Mouse (Mus musculus) central nervous system, embryonic 18 days (tissue): Measurements from ENCODE around the gene Gm7247. TPM values are rescaled to one million over a fixed set of nuclear protein-coding genes. Genes with fewer than 3 reads are reported as not detected.

Experiments used
- polyA plus RNA-seq: library from polyadenylated mRNA; depleted of rRNA; stranded (reverse); fragments of >200 nt; gene quantifications from 2 replicates; pipeline ENCODE4 v1.2.3, GENCODE M21; 2012; rRNA removed

Gene Gm7247
- polyA plus RNA-seq = not detected in 2 replicates

DNA sequence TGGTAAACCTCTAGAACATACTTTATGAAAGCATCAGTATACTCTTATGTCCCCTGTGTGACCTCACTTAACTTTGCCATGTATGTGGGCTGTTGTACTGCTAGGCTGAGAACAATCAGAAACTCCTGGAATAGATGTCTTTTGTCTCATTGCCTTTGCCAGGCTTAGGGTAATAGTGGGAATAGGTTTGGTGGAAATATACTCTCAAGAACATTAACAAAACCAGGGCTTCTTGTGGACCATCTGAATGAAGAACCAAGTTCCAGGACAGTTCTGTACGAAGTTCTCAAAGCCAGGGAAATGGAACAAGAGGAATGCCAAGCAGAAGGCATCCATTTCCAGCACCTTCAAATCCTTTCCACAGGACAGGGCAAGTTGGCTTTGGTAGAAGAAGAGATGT lies at the start of gene Gm7247:
TSS of gene Gm7247 (plus strand) at position 301 of the 400 bp plus-strand sequence.

DNA sequence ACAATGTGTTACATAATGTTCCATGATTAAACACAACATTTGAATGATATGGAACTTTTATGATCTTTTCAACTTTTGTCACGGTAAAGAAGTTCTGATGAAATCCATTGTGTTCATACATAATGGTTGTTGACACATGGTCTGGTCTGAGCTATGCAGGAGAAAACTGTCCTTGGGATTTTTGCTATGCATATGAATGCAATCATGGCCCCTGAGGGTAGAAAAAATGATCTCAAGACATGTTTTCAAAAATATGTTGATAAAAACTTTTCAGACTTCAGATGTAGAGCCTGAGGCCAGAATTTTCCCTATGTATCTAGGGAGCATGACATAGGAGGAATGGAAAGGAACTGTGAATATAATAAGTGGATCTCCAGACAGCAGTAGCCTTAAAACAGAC lies 49.0 kb downstream of the Gm7247 start, which contains the start of gene Vmn2r88:
TSS of gene Vmn2r88 (plus strand) at position 301 of the 400 bp plus-strand sequence.

DNA sequence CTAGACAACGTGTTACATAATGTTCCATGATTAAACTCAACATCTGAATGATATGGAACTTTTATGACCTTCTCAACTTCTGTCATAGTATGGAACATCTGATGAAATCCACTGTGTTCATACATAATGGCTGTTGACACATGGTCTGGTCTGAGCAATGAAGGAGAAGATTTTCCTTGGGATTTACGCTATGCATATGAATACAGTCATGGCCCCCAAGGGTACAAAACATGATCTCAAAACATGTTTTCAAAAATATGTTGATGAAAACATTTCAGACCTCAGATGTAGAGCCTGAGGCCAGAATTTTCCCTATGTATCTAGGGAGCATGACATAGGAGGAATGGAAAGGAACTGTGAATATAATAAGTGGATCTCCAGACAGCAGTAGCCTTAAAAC lies 90.0 kb downstream of the Gm7247 start, which contains the start of gene Vmn2r89:
TSS of gene Vmn2r89 (plus strand) at position 301 of the 400 bp plus-strand sequence.

DNA sequence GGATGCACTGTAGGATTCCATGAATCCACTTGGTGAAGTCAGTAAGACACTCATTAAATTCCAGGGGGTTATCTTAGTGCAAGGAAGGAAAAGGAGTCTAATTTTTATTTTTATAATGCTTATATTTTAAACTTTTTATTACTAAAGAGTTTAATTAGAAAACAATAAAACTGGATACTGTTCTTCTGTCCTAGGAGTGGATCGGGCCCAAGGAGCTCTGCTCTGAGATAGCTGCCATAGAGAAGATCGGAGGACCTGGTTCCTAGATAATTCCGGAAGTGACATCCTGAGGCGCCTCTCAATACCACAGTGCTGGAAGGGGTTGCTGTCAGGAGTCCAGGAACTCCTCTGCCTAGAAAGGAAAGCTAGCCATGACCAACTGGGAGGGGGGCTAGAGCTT lies 190.9 kb downstream of the Gm7247 start, which contains the start of gene Gm5622:
TSS of gene Gm5622 (plus strand) at position 301 of the 400 bp plus-strand sequence.

DNA sequence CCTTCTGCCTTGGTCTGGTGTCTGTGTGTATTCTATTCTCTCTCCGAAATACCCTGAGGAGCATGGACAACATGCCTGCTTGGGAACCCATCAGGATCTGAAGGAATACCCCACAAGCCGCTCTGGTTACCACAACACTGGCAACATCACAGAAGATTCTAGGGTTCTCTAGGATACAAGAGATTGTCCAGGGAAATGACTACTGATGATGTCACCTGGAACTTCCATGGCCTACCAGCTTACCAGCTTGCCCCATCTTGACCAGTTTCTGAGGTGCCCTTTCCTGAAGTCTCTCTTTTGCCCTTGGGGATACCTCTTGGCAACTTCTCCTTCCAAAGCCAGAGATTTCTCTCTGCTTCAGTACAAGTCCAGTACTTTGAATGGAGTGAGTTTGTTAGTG lies 212.4 kb downstream of the Gm7247 start, which contains the start of gene Gm17175:
TSS of gene Gm17175 (minus strand) at position 101 of the 400 bp plus-strand sequence.

DNA sequence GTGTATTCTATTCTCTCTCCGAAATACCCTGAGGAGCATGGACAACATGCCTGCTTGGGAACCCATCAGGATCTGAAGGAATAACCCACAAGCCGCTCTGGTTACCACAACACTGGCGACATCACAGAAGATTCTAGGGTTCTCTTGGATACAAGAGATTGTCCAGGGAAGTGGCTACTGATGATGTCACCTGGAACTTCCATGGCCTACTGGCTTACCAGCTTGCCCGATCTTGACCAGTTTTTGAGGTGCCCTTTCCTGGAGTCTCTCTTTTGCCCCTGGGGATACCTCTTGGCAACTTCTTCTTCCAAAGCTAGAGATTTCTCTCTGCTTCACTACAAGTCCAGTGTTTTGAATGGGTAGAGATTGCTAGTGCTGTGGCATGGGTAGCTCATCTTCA lies 230.5 kb downstream of the Gm7247 start, which contains the start of gene Gm17174:
TSS of gene Gm17174 (minus strand) at position 101 of the 400 bp plus-strand sequence.

DNA sequence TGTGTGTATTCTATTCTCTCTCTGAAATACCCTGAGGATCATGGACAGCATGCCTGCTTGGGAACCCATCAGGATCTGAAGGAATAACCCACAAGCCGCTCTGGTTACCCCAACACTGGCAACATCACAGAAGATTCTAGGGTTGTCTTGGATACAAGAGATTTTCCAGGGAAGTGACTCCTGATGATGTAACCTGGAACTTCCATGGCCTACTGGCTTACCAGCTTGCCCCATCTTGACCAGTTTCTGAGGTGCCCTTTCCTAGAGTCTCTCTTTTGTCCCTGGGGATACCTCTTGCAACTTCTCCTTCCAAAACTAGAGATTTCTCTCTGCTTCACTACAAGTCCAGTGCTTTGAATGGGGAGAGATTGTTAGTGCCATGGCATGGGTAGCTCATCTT lies 249.7 kb downstream of the Gm7247 start, which contains the start of gene Gm17078:
TSS of gene Gm17078 (minus strand) at position 101 of the 400 bp plus-strand sequence.

Other genes with a start within 250 kb of the Gm7247 start
- not detected in 2 replicates for gene Eddm3b, start 247.3 kb upstream of the Gm7247 start, polyA plus RNA-seq
- gene Rnase6, start 237.8 kb upstream of the Gm7247 start, polyA plus RNA-seq = 1.1 and 1.2 TPM in 2 replicates
- 0.31 and 0.36 TPM in 2 replicates for gene Rnase1, start 215.0 kb upstream of the Gm7247 start, polyA plus RNA-seq
- gene Rnase2b, start 199.5 kb upstream of the Gm7247 start, polyA plus RNA-seq = not detected in 2 replicates
- gene Ang2, start 162.6 kb upstream of the Gm7247 start, polyA plus RNA-seq = not detected in 2 replicates
- gene Ear14, start 158.4 kb upstream of the Gm7247 start, polyA plus RNA-seq = not detected in 2 replicates
- gene Rnase2a, start 105.6 kb upstream of the Gm7247 start, polyA plus RNA-seq = not detected in 2 replicates
- gene Vmn2r88, start 49.1 kb downstream of the Gm7247 start, polyA plus RNA-seq = not detected in 2 replicates
- gene Vmn2r89, start 90.1 kb downstream of the Gm7247 start, polyA plus RNA-seq = not detected in 2 replicates
- not detected in 2 replicates for gene Gm5622, start 191.0 kb downstream of the Gm7247 start, polyA plus RNA-seq
- gene Gm17175, start 212.3 kb downstream of the Gm7247 start, polyA plus RNA-seq = not detected in 2 replicates
- gene Gm17174, start 230.4 kb downstream of the Gm7247 start, polyA plus RNA-seq = not detected in 2 replicates
- gene Gm17078, start 249.6 kb downstream of the Gm7247 start, polyA plus RNA-seq = not detected in 2 replicates